Mouse (Mus musculus) neutrophil, adult 5-6 weeks (primary cell): ENCODE results near the gene Slc19a1. TPM values are rescaled to one million over a fixed set of nuclear protein-coding genes. Genes with fewer than 3 reads are reported as not detected.

Experiments
- ATAC-seq: fragments of 151-379, 151-347 bp; 2 replicates; pipeline ENCODE4 v1.8.0; 2017; ENCODE audit warnings: mild to moderate bottlenecking, moderate TSS enrichment; ENCODE audit not compliant: insufficient number of reproducible peaks, poor library complexity, low FRiP score, severe bottlenecking; ENCODE audit errors: extremely low read depth
- total RNA-seq: library from RNA; stranded (forward); fragments of 200-1000 nt; gene quantifications from 2 replicates; pipeline ENCODE4 v1.2.3, GENCODE M21; 2017

Gene Slc19a1
- total RNA-seq, 1 experiment from 2014 or later = 3.6 TPM

DNA sequence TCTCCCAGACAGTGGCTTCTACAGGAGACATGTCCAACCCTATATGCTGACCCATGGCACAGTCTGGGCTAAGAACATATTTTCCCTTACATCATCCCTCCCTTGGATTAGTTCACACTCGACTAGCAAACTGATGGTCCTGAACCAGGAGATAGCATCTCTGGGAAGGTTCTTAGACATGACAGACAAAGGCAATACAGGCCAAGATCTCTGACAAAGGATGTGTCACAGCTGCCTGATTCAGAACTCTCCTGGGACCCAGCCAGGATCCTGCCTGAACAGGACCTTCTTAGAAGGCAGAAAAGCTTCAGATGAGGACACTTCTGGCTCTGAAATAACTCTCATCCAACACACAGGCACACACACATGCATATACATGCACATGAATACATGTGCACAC is 52.5 kb downstream of the Slc19a1 start:
- no peak for ATAC-seq

DNA sequence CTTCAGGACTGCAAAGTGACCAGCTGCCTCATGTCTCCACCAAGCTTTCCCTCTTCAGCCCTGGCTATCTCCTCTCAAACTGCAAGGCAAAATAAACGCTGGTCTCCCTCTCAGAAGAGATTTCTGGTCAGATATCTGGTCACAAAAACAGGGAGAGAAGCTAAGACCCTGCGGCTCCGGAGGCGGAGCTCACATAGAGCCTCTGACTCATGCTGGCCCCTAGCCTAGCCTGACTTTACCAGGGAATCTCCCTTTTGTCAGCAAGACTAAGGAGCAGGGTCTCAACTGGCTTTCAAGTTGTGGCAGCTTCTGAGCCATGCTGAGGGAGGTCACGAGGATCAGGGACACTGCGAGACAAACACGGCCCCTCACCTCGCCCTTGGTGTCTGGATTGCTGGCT is 57.3 kb downstream of the Slc19a1 start:
- no peak for ATAC-seq

DNA sequence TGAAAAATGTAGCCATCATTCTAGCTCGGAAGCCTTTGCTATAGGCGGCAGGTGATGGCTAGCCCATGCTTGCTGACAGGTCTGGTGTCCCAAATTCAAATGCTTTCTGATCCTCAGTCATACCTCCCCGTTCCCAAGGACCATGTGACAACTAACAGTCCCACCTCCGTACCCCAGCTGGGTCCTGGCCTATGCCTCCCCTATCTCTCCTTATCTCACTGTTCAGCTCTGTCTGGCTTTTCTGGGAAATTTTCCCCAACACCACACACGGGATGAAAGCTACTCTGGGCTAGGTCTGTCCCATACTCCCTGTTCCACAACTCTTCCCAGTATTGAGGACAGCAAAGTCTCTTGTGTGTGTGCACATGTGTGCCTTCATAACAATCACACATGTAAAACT is 58.0 kb downstream of the Slc19a1 start:
- ATAC-seq = no peak

DNA sequence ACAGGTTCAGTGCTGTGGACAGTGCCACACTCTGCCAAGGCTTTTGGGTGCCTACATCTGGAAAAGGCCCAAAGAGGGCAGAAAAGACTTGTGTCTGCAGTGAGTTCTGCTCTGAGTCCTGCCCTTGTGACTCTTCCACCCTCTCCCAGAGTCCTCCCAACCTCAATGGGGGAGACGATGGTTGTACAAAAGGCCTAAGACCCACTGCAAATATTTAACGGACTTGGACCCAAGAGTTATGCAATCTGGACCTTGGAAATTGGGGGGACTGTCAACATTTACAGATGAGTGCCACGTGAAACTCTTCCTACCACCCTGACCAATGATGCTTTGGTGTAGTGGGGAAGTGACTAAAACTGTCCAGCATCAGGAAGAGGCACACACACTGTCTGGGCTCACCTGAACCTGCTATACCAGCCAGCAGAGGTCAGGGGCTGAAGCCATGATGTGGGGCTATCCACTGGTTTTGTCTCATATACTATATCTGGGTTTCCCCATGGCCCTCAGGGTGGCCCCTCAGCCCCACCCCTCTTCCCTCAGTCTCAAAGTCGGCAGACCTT is 59.6 kb downstream of the Slc19a1 start:
- no peak for ATAC-seq

DNA sequence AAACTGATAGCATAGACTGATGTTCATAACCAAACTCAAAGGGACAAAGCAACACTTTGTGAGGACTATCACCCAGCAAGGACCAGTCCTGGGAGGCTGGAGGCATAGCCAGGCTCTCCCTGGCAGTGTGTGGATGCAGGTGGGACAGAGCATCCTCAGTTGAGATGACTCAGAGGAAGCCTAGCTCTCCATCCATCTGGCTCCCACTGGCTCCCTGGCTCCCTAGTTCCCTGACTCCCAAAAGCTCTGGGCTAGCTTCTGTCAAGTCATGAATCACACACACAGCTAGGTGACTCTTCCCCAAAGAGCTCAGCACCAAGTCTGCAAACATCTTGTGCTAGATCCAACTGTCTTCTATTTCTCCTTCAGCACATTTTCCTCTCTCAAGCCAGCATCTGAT is 61.8 kb downstream of the Slc19a1 start:
- ATAC-seq = no peak

DNA sequence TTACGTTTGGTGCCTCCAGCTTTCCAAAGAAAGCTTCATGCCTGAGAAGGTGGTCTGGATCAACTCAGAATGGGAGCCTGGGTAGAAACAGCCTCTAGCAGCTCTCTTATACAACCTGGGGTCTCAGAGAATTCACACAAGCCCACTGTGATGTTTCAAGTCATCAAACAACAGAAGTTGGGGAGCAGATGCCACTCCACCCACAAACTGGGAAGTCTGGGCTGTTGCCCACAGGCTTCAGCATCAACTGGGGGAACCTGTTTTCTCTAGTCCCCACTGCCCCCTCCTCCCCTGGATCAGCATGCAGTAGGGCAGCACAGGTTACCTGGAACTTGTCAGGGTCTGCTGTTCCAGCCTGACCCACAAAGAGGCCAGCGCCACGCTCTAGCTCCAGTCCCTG is 63.6 kb downstream of the Slc19a1 start:
- ATAC-seq = no peak

DNA sequence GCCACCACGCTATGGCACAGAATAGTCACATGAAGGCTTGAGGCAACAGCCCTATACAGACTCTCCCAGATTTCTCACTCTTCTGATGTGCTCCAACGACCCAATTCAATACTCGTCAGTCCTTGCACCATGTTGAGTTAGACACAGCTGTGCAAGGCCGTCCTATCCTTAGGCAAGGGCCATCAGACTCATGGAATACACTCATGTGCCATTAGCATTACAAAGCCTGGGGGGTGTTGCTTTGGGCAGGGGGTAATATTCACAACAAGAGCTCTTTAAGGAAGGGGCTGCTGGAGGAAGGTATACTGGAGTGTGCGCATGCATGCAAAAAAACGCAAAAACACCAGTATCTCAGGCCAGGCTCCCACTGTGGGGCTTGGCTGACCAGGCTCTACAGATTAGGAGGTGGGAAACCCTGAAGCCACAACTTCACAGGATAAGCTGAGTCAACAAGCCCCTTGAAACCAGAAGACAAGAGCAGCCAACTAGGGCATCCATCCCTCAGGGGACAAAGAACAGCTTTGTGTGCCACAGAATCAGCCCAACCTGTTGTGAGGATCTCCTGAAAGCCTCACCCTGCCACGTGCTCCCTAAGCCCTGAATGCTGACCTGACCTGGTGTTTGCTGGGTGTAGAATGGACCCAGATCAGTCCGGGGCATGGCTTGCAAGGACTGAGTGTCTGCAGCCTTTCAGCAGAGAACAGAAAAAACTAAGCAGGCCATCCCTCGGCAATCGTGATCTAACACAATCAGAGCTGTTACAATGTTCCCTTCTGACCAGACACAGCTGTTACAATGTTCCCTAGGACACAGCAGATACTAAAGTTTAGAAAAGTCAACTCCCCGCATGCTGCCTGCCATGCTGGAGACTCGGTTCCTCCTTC is 65.2 kb downstream of the Slc19a1 start:
- no peak for ATAC-seq

DNA sequence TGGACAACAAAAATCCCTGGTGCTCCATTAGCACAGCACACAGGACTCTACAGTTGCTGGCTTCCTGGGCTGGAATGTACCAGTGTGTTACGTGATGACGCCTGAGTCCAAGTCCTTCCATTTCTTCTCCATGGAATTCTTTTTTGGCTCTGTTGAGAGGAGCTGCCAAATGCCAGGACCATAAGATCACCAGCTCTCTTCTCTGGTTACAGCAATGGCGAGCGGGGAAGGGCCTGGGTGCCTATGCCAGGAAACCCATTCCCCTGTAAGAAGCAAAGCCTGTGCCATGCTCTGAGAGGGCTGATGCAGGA is 65.8 kb downstream of the Slc19a1 start:
- no peak for ATAC-seq

DNA sequence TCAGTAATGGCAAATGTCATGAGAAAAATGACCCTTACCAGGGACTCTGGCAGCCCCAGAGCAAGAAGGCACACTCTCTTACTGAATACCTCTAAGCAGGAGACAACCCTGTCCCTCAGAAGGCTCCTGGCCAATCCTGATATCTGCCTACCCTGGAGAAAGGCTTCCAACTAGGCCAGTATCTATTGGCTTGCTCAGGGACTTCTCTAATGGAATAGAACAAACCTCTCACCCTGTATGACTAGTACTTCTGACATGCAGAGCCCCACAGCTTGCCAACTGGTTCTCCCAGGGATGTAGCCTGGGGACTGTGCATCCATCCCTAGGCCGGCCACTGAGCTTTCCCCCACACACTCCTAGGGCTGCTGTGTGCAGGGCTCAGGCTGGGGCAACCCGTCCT is 66.6 kb downstream of the Slc19a1 start:
- no peak for ATAC-seq

DNA sequence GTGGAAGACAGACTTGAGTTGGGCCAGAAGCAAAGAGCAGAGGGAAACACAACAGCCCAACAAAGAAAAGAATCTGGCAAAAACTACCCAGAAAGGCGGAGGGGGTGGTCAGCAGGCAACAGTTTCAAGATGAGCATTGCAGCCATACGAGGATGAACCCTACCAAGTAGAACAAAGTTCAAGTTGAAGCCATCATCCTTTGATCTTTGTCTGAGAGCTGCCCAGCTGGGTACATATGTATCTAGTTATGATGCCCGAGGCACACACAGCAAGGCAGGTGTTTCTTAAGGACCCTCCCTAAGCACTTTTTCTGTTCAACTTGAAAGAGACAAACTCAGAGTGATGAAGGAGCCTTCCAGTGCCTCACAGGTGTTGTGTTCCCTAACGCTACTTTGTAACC is 67.7 kb downstream of the Slc19a1 start:
- no peak for ATAC-seq

DNA sequence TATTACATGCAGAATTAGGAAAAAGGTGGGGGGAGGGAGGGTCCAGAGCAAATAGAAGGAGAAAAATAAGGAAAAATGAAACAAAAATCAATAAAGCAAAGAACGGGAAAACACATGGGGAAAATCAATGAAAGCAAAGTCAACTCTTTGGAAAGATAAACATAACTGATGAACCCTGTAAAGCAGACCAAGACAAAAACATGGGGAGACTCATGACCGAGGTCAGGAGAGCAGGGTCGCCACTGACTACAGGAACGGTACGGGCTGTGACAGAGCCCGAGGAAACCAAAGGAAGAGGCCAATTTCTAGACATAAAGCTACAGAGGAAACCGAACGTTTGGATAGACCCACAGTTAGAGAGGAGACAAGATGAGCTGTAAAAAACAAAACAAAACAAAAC is 71.6 kb downstream of the Slc19a1 start:
- no peak for ATAC-seq

DNA sequence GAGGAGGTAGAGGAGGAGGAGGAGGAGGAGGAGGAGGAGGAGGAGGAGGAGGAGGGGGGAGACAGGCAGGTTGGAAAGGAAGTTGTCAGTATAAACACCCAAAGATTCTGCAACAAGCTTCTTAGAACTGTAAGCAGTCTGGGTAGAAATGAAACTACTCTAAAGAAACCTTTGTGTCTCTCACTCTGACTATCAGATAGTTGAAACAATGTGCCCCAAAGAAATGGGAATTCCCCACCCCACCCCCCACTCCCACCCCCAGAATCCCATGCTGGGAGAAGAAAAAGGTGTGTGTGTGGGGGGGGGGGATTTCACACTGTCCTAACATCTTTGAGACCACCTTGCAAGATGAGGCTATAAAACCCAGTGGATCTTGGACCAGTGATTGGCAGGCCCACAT is 72.3 kb downstream of the Slc19a1 start:
- ATAC-seq = no peak

DNA sequence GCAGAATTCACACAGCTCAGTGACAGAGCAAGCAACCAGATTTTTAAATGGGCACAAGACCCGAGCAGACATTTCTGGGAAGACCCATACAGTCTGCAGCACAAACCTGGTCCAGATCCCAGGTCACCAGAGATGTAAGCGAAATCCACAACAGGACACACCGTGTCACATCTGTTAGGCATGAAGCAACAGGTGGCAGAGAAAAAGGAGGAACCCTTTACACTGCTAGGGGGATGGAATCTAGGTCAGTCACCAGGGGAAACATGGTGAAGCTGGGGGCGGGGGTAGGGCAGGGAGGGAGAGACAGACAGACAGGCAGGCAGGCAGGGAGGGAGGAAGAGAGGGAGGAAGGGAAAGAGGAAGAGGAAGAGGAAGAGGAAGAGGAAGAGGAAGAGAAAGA is 76.1 kb downstream of the Slc19a1 start:
- ATAC-seq = no peak

DNA sequence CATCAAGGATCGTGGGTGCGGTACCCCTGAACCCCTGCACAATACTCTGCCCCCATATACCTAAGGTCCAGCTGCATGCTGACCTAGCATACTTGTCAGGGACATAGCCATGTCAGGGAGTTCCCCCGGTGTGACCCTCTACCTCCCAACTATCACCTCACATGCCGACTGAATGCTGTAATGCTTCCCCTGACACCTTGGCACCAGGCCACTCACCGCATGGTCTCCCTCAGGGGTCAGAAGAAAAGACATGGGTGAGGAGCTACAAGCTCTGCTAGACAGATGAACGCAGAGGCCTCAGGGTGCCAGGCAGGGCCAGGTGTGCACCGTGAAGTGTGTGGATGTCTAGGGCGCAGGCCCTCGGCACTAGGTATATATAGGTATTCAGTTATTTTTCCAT is 78.0 kb downstream of the Slc19a1 start:
- no peak for ATAC-seq

Other genes starting within 250 kb of the Slc19a1 start
- gene Pcbp3, start 70.4 kb upstream of the Slc19a1 start, total RNA-seq = 3.3 and 4.1 TPM in 2 replicates
- gene Col18a1, start 134.3 kb downstream of the Slc19a1 start, total RNA-seq = not detected in 2 replicates
- gene Pofut2, start 227.0 kb downstream of the Slc19a1 start, total RNA-seq = 25.4 and 31.5 TPM in 2 replicates